Mouse (Mus musculus): Measurements from ENCODE around the gene Nek8.
A peak's percentile ranks its signal among the peaks of the same experiment; 100 is the strongest.

- TF ChIP-seq EP300 (IDR thresholded peaks at IDR 0.05; ENCODE audit: low read depth) (no peak), CTCF (IDR thresholded peaks at IDR 0.05; ENCODE audit: low read depth) (peak; percentile 47)
Measured at GRCm38 (mm10) chr11:78171328-78171727, 5.1 kb downstream of the Nek8 start.

All from liver, embryonic 14.5 days (tissue).